Mouse (Mus musculus): ENCODE measurements around the gene Rab3il1. TPM values are rescaled to one million over a fixed set of nuclear protein-coding genes. Genes with fewer than 3 reads are reported as not detected.

Rab3il1 gene
- polyA plus RNA-seq, 1 experiment from 2014 or later: 41.5 TPM

DNA sequence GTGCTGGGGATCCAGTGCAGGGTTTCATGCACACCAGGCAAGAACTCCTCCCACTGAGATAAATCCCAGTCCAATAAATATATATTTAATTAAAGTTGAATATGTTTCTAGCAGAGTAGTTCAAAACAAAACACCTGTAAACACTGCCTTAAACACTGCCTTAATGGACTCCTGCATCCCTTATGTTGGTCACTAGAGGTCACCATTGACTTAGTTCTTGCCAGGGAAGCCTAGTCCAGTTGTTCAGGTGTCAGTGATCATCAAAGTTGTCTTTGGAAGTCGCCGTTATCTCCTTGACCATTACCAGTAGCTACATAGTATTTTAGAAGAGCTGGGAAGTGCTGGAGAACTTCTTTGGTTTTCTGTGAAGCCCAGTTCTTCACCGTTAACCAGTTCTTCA, 1.1 kb upstream of the Rab3il1 start:
- 29% methylated on average over 3 of the region's 3 CpGs for WGBS
- DNase-seq (ENCODE audit: low spot score): no peak
- no peak overlapping the region for H3K4me3 ChIP-seq
- no peaks in the 10 kb centered on the region for H3K36me3 ChIP-seq
- 0 out of 2 replicates have a peak, but pooled peaks cover 3% of the 10 kb centered on the region for H3K9me3 ChIP-seq (replicated peaks)
- no peaks in the 10 kb centered on the region for H3K4me1 ChIP-seq
- no peak overlapping the region for H3K27ac ChIP-seq
- H3K27me3 ChIP-seq (ENCODE audit: low read depth, poor library complexity, severe bottlenecking): no peaks in the 10 kb centered on the region

DNA sequence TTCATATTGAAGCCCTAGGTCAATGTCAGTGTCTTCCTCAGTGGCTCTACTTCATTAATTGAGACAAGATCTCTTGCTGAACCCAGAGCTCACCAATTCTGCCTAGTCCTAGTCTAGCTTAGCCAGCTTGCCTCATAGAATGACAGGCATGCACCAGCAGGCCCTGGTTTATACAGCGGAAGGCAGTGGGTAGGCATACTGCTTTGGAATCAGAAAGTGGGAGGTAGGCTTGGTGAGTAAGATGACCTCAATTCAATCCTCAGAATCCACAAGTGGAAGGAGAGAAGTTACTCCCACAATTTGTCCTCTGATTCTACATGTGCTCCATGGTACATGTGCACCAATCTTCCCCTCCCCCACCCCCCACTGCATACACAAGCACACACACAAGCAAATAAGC, 2.2 kb downstream of the Rab3il1 start:
- Histone ChIP-seq H3K4me1 (no peaks in the 10 kb centered on the region), H3K27ac (no peak overlapping the region), H3K9me3 (replicated peaks) (0 out of 2 replicates have a peak, but pooled peaks cover 3% of the 10 kb centered on the region), H3K27me3 (ENCODE audit: low read depth, poor library complexity, severe bottlenecking) (no peaks in the 10 kb centered on the region), H3K36me3 (no peaks in the 10 kb centered on the region), H3K4me3 (no peak overlapping the region)
- no peak for DNase-seq (ENCODE audit: low spot score)
- WGBS: 91% methylated on average over 1 of the region's 1 CpGs

DNA sequence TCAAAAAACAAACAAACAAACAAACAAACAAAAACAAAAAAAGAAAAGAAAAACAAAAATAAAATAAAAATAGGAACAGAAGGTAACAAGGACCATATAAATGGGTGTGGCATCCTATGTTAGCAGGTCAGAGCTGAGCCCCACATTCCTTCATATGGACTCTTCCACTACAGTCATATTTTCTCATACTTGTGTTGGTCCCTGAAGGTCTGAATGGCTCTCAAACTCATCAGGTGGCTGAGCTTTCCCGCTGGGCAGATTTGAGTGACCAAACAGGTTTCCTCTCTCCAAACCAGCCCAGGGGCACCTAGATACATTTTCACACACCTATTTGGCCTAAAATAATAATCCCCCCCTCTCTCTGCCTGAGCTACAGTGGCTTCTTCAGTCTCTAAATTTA, 9.9 kb downstream of the Rab3il1 start:
- H3K4me3 ChIP-seq: no peak overlapping the region
- H3K27me3 ChIP-seq (ENCODE audit: low read depth, poor library complexity, severe bottlenecking): no peaks in the 10 kb centered on the region
- DNase-seq (ENCODE audit: low spot score): no peak
- no peaks in the 10 kb centered on the region for H3K36me3 ChIP-seq
- H3K27ac ChIP-seq: no peak overlapping the region
- no peaks in the 10 kb centered on the region for H3K9me3 ChIP-seq (replicated peaks)
- peaks cover 44% of the 10 kb centered on the region for H3K4me1 ChIP-seq
- 83% methylated on average over 1 of the region's 1 CpGs for WGBS

DNA sequence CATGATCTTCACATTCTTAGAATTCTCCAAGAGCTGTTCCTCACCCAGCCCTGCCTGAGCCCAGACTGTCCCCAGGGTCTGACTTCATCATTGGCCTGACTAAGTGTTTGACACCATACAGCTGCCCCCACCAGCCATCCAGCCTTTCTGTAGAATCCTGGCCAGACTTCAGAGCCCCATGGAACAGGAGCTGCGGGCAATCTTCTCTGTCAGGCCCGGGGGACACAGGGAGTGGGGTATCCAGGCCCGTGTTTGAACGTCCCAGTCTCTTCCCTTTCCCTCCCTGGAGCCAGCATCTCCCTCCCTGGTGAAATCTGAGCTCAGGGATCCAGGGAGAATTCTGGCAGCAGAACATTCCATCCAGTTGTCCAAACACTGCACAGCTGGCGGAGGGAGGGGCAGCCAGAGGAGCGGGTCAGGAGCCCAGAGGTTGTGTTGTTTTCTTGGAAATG, 11.4 kb downstream of the Rab3il1 start:
- Histone ChIP-seq H3K27me3 (ENCODE audit: low read depth, poor library complexity, severe bottlenecking) (no peaks in the 10 kb centered on the region), H3K4me1 (peaks cover 53% of the 10 kb centered on the region), H3K9me3 (replicated peaks) (no peaks in the 10 kb centered on the region), H3K4me3 (peak overlapping the region; percentile 24), H3K27ac (peak overlapping the region; percentile 93), H3K36me3 (no peaks in the 10 kb centered on the region)
- WGBS: 10% methylated on average over 6 of the region's 6 CpGs
- peak; percentile 81 for DNase-seq (ENCODE audit: low spot score)

DNA sequence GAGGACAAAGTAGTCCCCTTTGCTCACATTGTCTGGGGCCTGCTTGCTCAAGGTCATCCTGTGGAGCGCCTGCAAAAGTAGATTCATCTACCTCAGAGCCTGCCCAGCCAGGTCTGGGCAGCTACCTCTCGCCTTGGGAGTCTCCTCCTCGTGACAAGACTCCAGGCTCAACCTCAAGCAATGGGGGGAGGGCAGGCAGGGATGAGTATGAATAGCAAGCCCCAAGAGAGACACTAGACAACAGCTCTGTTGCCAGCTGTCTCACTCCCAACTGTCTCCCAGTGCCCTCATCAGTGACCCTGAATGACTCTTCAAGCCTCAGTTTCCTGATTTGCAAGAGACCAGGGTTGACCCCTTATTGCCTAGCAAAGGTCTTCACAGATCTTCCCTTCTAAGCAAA, 11.9 kb downstream of the Rab3il1 start:
- no peaks in the 10 kb centered on the region for H3K9me3 ChIP-seq (replicated peaks)
- H3K27ac ChIP-seq: peak overlapping the region; percentile 93
- DNase-seq (ENCODE audit: low spot score): peak; percentile 57
- H3K36me3 ChIP-seq: no peaks in the 10 kb centered on the region
- H3K4me1 ChIP-seq: peaks cover 58% of the 10 kb centered on the region
- WGBS: 17% methylated on average over 3 of the region's 3 CpGs
- no peaks in the 10 kb centered on the region for H3K27me3 ChIP-seq (ENCODE audit: low read depth, poor library complexity, severe bottlenecking)
- peak overlapping the region; percentile 24 for H3K4me3 ChIP-seq

DNA sequence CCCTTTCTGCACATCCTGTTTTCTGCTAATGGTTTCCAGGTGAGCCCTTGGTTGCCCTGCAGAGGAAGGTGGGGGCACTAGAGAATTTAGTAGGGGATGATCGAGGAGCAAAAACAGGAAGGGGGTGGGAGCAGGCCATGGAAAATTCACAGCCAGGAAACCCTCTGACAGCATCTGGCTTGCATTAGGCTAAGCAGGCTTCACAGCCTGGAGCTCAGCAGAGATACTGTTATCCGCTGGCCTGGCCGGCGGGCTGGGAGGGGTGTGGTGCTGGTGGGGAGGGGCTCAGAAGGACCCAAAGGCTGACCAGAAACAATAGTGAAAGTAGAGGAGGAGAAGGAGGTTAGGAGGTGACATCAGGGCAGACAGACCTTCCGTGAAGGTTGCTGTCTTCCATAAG, 12.4 kb downstream of the Rab3il1 start:
- Histone ChIP-seq H3K27ac (peak overlapping the region; percentile 93), H3K4me3 (peak overlapping the region; percentile 24; the same call in 1 of the 2 replicates), H3K9me3 (replicated peaks) (no peaks in the 10 kb centered on the region), H3K4me1 (peaks cover 64% of the 10 kb centered on the region), H3K27me3 (ENCODE audit: low read depth, poor library complexity, severe bottlenecking) (no peaks in the 10 kb centered on the region), H3K36me3 (no peaks in the 10 kb centered on the region)
- peak; percentile 90 for DNase-seq (ENCODE audit: low spot score)
- 2% methylated on average over 5 of the region's 5 CpGs for WGBS

DNA sequence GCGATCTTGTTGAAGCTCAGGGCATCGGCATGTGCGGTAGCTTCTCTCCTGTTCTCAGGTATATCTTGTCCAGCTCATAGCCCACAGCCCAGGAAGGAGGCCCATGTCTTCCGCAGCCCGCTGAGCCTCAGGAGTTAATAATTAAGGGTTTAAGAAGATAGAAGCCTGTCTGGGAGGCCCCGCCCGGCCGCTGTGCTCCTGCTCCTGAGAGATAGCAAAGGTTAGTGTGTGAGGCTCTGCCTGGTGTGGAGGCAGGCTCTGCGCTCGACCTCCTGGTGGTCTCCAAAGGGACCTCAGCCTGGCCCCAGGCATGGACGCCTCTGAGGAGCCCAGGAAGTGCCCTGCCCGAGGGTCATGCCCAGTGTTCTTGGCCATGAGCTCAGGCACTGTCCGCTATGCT, 13.4 kb downstream of the Rab3il1 start:
- no peaks in the 10 kb centered on the region for H3K9me3 ChIP-seq (replicated peaks)
- no peaks in the 10 kb centered on the region for H3K36me3 ChIP-seq
- H3K4me1 ChIP-seq: peaks cover 72% of the 10 kb centered on the region
- no peak for DNase-seq (ENCODE audit: low spot score)
- 85% methylated on average over 13 of the region's 13 CpGs for WGBS
- H3K27me3 ChIP-seq (ENCODE audit: low read depth, poor library complexity, severe bottlenecking): no peaks in the 10 kb centered on the region; the same call in 1 of the 2 replicates
- peak overlapping the region; percentile 8; the same call in 1 of the 2 replicates for H3K4me3 ChIP-seq
- H3K27ac ChIP-seq: peak overlapping the region; percentile 93

DNA sequence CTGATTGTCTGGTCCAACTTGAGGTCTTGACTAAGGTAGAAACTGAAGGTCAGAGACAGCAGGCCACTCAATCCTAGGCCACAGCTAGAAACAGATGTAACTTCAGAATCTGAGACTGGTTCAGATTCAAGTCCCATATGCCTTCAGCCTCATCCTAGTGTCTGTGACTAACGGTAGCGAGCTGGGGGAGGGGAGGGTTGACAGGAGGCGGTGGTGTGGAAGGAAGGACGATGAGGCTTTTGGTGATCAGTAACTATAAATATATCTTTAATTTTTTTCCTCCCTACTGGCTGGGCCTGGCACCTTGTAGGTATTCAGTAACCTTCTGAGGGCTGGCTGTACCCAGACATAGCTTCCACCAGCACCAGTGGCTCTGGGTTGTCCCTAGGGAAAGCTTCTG, 14.0 kb downstream of the Rab3il1 start:
- H3K27me3 ChIP-seq (ENCODE audit: low read depth, poor library complexity, severe bottlenecking): no peaks in the 10 kb centered on the region; the same call in 1 of the 2 replicates
- 80% methylated on average over 4 of the region's 4 CpGs for WGBS
- no peaks in the 10 kb centered on the region for H3K36me3 ChIP-seq
- no peaks in the 10 kb centered on the region for H3K9me3 ChIP-seq (replicated peaks)
- no peak for DNase-seq (ENCODE audit: low spot score)
- peaks cover 72% of the 10 kb centered on the region for H3K4me1 ChIP-seq
- peak overlapping the region; percentile 93 for H3K27ac ChIP-seq
- H3K4me3 ChIP-seq: peak overlapping the region; percentile 9; the same call in 1 of the 2 replicates

DNA sequence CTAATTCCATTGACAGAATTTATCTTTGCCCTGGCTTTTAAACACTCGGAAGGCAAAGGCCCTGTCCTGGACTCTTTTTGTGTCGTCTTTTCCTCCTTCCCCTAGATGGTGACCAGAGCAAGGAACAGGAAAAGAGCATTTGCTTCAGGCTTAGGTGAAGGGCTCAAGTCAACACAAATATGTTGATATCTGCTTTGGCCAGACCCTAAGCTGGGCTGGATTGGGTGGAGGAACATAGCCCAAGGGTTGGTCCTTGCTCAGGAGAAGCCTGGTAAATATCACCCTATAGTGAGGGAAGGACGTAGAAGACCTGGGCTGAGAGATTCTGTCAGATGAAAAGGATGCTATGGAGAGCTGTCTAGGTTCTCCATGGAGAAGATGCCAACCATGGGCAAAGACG, 14.7 kb downstream of the Rab3il1 start:
- Histone ChIP-seq H3K9me3 (replicated peaks) (no peaks in the 10 kb centered on the region), H3K36me3 (no peaks in the 10 kb centered on the region), H3K4me3 (peak overlapping the region; percentile 9), H3K27ac (peak overlapping the region; percentile 93), H3K27me3 (ENCODE audit: low read depth, poor library complexity, severe bottlenecking) (no peaks in the 10 kb centered on the region; the same call in 1 of the 2 replicates), H3K4me1 (peaks cover 70% of the 10 kb centered on the region)
- no peak for DNase-seq (ENCODE audit: low spot score)
- 85% methylated on average over 4 of the region's 4 CpGs for WGBS

DNA sequence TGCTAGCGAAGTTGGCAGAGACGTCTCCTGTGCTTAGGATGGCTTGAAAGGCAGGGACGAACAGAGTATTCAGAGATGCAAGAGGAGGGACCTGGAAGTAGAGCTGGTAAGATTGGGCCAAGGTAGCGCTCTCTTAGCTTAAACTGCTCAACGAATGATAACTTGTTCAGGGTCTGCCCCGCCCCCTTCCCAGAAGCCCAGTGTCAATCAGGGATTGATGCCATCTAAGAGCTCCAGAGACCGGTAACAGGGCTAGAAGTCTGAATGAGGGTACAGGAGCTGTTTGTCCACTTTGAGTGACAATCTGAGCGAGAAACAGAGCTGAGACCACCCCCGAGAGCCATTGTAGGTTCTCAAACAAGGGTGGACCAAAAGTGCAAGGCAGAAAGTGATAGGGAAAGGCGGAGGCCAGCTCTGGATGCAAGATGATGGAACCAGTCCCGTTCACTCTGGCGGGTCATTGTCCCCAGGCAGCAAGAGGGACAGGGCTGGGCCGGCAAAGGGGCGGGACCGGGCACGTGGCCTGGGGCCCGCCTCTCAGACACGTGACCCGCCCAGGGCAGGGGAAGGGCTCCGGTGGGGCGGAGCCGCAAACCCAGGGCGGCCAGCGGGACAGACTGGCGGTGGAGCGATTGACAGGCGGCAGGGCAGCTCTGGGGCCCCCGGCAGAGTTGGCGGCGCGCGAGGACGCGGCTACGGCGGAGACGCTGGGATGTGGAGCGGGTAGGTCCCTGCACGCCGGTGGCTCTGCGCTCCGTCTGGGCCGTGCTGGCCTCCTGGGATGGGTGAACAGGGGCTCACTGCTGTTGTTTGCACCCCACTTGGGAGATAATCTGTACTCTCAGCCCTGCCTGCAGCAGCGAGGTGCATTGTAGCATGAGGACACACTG, 16.4 kb downstream of the Rab3il1 start:
- H3K27me3 ChIP-seq (ENCODE audit: low read depth, poor library complexity, severe bottlenecking): no peaks in the 10 kb centered on the region; the same call in 1 of the 2 replicates
- peak overlapping the region; percentile 93 for H3K27ac ChIP-seq
- peak; percentile 95 for DNase-seq (ENCODE audit: low spot score)
- WGBS: 5% methylated on average over 44 of the region's 44 CpGs
- H3K36me3 ChIP-seq: no peaks in the 10 kb centered on the region
- peaks cover 79% of the 10 kb centered on the region for H3K4me1 ChIP-seq
- H3K9me3 ChIP-seq (replicated peaks): no peaks in the 10 kb centered on the region
- H3K4me3 ChIP-seq: peak overlapping the region; percentile 72

DNA sequence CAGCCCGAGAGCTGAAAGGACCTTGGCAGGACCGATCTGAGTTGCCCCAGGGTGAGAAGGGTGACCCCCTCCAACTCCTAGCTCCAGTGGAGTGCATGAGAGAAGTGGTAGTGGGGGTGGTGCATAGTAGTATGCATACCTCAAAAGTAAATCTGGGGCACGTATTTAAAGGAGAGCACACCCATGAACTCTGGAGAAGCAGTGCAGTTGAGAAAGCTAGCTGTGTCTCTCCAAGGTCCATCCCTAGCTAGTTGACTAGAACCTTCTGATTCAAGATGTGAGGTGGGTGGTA, 17.0 kb downstream of the Rab3il1 start:
- H3K4me3 ChIP-seq: peak overlapping the region; percentile 72
- no peaks in the 10 kb centered on the region; the same call in 1 of the 2 replicates for H3K27me3 ChIP-seq (ENCODE audit: low read depth, poor library complexity, severe bottlenecking)
- peak overlapping the region; percentile 93 for H3K27ac ChIP-seq
- no peak for DNase-seq (ENCODE audit: low spot score)
- peaks cover 79% of the 10 kb centered on the region for H3K4me1 ChIP-seq
- 6% methylated on average over 3 of the region's 3 CpGs for WGBS
- no peaks in the 10 kb centered on the region for H3K9me3 ChIP-seq (replicated peaks)
- H3K36me3 ChIP-seq: no peaks in the 10 kb centered on the region

DNA sequence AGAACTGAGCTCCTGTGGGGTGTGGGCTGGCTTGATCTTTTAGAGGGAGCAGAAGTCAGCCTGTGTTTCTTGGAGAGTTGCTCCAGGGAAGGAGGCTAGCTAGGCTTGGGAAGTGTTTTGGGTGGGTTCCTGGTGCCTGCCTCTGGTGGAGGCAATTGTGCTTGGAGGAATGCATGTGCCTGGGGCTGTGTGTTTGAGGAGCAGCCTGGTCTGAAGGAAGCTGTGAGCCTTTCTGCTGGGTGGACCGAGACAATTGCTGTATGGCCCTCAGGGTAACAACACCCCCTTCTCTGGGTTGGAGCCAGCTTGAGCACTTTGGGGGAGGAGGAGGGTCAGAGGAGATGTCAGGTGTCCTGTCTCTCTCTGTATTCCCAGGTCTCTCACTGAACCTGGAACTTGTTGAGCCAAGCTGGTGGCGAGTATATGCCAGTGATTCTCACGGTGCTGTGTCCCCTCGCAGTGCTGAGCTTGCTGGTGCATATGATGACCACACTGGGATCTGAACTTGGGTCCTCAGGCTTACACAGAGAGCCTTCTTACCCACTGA, 17.8 kb downstream of the Rab3il1 start:
- Histone ChIP-seq H3K27ac (peak overlapping the region; percentile 93), H3K9me3 (replicated peaks) (no peaks in the 10 kb centered on the region), H3K27me3 (ENCODE audit: low read depth, poor library complexity, severe bottlenecking) (no peaks in the 10 kb centered on the region; the same call in 1 of the 2 replicates), H3K4me3 (peak overlapping the region; percentile 72), H3K4me1 (peaks cover 75% of the 10 kb centered on the region), H3K36me3 (0 out of 2 replicates have a peak, but pooled peaks cover 2% of the 10 kb centered on the region)
- 64% methylated on average over 4 of the region's 4 CpGs for WGBS
- DNase-seq (ENCODE audit: low spot score): no peak

DNA sequence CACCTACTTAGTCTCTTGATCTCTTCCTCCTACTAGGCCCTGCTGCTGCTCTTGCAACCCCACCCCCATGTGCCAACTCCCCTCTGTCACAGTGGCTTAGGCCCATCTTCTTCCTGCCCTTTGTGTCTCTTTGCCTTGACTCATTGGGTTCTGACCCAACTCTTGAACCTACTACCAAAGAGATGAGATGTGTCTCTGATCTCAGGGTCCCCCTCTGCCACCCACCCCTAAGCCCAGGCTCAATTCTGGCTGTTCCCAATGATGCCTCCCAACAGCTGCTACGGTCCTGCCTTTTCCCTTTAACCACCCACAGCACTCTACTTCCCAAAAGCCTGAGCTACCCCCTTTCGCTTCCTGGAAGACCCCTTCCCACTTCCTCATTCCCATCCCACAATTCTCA, 20.5 kb downstream of the Rab3il1 start:
- Histone ChIP-seq H3K4me3 (no peak overlapping the region), H3K27ac (peak overlapping the region; percentile 66), H3K27me3 (ENCODE audit: low read depth, poor library complexity, severe bottlenecking) (no peaks in the 10 kb centered on the region; the same call in 1 of the 2 replicates), H3K36me3 (peaks cover 11% of the 10 kb centered on the region), H3K4me1 (peaks cover 72% of the 10 kb centered on the region), H3K9me3 (replicated peaks) (no peaks in the 10 kb centered on the region)
- WGBS: 84% methylated on average over 2 of the region's 2 CpGs
- no peak for DNase-seq (ENCODE audit: low spot score)
